Mouse (Mus musculus): Measurements from ENCODE around the gene Scfd1.

Scfd1 gene

GRCm38 (mm10) chr12:51377003-51377887 lies at the start of gene Scfd1:
TSS of gene Scfd1 (plus strand) at chr12:51377510.
- peak; percentile 94 to 96 for DNase-seq

DNA sequence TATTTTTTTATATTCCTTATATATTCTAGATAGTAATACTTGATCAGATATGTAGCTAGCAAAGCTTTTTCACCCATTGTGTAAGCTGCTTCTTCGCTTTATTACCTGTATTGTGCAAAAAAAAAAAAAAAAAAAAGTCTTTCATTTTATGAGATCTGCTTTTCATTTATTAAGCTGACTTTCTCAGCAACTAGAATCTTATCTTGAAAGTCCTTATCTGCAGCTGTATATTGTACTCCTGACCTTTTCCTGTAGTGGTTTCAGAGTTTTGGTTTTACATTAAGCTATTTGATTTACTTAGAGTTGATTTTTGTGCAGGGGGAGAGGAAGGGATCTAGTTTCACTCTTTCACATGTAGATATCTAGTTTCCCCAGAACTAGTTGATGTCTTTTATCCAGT lies 40.3 kb upstream of the Scfd1 start:
- no peak for DNase-seq

GRCm38 (mm10) chr12:51346121-51346520 lies 31.2 kb upstream of the Scfd1 start:
- DNase-seq, result peak; percentile 6 to 17

- peak; percentile 86 to 90 for DNase-seq
Measured at GRCm38 (mm10) chr12:51347988-51348697, 29.2 kb upstream of the Scfd1 start, which contains the start of gene G2e3. TSS of gene G2e3 (plus strand) at chr12:51348061.

GRCm38 (mm10) chr12:51348698-51348998 lies 28.7 kb upstream of the Scfd1 start:
- no peak for DNase-seq

DNA sequence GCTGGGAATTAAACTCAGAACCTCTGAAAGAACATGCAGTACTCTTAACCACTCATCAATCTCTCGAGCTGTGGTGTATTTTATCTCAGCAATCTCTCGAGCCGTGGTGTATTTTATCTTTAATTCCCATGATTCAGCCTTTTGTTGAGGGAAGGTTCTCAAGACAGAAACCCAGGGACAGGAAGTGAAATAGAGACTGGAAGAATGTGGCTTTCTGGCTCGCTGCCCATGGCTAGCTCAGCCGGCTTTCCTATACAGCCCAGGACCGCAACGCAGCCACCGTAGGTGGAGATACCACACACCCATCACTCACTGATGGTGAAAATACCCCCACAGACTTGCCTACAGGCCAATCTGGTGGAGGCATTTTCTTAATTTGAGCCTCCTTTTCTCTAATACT lies 22.0 kb upstream of the Scfd1 start:
- DNase-seq, result no peak

GRCm38 (mm10) chr12:51361294-51361693 lies 16.0 kb upstream of the Scfd1 start:
- DNase-seq, result no peak

DNA sequence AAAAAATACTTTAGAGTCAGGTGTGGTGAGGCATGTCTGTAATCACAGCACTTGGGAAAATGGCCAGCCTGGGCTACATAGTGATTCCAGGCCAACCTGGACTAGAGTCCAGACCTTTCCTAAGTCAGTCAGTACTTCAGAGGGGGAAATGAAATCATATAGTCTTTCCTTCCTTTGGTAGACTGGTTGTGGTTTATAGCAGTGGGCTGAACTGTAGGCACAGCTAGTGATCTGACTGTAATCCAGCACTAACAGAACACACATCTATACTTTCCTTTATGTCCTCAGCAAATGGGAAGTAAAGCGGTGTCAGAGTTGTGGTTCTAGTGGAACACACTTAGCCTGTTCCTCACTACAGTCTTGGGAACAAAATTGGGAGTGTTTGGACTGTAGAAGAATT lies 14.4 kb upstream of the Scfd1 start:
- DNase-seq, result no peak

GRCm38 (mm10) chr12:51368504-51368903 lies 8.8 kb upstream of the Scfd1 start:
- no peak for DNase-seq

DNA sequence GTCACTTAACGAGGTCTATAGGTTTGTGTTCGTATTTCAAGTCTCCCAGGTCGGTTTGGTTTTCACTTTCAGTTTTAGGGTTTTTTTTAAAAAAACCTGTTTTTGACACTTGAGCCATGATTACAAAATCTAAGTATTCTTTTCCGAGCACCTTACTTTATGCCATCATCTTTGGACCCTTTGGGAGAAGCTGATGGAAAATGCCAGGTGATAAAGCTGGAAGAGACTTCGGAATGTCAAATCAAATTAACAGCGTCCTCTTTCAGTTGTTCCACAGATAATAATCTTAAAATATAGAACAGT lies 529 bp downstream of the Scfd1 start:
- DNase-seq, result no peak

GRCm38 (mm10) chr12:51399871-51400270 lies 22.6 kb downstream of the Scfd1 start:
- no peak for DNase-seq

DNA sequence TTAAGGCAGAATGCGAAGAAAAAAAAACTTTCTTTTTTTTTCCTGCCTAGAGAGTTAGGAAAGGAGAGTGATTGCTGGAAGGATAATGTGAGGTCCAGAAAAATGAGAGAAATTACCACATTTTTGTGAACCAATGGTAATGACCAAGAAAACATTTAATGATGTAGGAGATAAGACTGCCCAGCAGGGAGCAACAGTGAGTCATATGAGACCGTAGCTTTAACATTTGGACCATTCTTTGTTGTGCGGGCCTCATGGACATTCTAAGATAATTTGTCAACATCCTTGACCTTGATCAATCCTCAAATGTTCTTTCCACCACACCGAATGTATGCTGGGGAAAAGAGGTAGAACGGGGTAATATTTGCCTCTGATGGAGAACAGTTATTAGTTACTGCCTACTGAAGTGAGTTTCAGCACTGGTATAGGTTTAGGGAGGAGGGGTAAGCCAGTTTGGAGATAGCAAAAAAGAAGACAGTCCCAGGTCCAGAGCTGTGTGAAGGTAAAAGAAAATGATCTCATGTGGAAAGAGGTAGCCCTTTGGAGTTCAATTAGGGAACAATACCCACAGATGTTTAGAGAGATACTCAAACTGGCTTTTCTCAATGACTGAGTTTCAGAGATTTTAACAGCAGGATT lies 24.9 kb downstream of the Scfd1 start:
- no peak for DNase-seq

DNA sequence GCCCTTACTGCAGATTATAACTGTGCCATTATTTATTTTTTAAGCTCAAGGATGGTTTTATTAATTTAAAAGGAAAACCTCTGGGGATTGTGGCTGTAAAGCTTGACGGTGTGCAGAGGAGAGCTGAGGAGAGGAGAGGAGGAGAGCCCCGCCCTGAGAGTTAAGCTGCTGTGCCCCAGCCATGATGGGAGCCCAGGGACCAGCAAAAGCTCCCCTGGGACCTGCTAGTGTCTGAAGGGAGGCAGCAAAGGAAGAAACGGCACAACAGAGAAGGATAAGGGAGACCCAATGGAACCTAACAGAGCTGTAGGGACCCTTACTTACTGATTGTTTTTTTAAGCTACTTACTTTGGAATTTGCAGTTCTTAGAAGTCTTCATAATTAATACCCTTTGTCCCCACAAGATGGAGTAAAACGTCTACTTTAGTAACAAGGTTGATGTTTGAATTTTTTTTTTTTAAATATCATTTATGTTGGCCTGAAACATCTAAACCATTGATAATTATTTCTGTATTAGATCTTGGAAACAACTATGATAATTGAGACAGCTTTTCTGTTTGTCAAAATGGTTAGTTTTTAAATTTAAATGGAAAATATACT lies 26.8 kb downstream of the Scfd1 start:
- DNase-seq, result no peak

DNA sequence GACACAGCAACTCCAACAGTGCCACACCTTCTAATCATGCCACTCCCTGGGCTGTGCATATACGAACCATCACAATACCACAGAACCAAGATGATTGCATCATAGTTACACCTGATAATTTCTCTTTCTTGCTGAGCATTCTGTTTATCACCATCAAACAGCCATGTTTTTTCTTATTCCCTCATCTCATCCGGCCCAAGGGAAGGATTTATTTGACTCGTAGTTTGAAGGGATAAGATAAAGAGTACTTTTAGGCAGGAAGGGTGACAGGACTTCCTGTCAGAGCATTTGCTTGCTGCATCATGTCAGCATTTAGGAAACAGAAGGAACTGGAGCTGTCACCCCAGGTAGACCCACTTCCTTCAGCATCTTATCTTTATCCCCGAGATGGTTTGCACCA lies 34.1 kb downstream of the Scfd1 start:
- no peak for DNase-seq

DNA sequence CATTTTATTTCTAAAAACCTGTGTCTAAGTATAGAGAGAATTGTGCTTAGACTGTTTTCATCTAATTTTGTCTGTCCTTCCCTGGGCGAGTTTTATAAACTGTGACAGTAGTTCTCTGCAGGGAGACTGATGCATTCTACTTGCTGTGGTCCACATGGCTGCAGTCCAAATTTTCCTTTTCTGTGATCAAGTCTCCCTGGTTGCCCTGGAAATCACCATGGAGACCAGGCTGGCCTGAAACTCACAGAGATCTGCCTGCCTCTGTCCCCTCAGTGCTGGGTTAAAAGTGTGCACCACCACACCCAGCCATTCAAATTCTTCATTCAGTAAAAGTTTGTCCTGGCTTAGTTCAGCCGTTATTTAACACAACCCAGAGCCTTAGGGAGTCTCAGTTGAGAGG lies 60.2 kb downstream of the Scfd1 start:
- no peak for DNase-seq

DNA sequence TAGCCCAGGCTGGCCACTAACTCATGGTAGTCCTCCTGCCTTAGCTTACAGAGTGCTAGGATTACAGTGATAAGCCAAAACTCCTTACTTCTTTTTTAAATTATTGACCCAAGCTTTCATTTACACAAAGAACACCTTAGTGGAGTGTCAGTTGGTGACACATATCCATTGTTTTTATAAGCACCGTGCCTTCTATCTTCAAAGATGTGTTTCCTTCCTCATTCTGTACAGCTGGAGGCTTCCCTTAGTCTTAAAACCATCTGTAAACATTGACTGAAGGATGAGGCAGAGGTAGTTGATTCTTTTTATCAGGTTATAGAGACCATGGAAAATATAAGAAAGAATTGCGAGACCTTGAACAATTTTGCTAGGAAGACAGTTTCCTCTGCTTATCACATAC lies 61.0 kb downstream of the Scfd1 start:
- no peak for DNase-seq

DNA sequence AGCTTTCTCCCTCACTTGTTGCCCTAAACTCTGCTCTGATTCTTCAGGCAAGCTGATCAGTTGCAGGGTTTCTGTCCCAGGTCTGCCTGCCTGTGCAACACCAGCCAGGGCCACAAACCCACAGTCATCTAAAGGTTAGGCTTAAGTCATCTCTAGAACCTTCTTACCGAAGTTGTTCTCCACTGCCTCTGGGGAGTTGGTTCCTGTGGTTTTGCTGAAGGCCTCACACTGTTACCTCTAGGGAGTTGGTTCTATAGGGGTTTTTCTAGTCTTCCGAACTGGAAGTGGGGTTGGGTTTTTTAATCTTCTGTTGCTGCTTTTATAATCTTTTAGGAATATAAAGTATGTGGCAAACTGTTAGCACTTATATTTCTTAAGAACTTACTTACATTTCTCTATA lies 72.0 kb downstream of the Scfd1 start:
- DNase-seq, result no peak

DNA sequence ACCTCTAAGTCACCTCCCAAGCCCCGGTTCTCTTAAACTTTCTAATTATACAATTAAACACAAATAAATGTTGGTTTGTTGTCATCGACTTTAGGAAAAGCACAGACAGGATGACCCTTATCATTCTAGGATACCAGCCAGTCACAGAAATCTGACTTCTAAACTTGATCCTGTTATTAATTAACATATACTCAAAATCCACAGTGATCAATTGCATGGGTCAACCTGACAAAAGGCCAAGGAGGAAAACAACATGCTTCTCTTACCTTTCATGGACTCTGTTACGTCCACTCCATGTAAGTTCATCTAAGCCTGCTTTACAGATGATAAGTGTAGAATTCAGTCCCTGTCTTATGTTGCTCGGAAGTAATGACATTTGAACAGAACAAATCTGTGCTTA lies 93.6 kb downstream of the Scfd1 start:
- DNase-seq, result no peak

DNA sequence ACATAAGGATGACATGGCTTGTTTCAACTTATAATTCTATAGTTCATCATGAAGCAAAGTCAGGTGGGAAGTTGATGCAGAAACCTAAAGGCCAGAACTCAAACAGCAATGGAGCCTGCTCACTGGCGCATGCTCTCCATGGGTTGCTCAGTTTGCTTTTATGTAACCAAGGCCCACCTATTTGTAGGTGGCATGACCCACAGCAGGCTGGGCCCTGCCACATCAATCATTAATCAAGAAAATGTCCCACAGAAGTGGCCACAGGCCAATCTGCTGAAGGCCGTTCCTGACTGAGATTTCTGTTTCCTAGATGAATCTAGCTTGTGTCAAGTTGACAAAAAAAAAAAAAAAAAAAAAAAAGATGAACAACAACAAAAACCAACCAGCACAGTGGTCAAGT lies 103.9 kb downstream of the Scfd1 start:
- no peak for DNase-seq

- DNase-seq, result no peak
Measured at GRCm38 (mm10) chr12:51492040-51492439, 114.7 kb downstream of the Scfd1 start.

GRCm38 (mm10) chr12:51493476-51493875 lies 116.2 kb downstream of the Scfd1 start:
- no peak for DNase-seq

DNA sequence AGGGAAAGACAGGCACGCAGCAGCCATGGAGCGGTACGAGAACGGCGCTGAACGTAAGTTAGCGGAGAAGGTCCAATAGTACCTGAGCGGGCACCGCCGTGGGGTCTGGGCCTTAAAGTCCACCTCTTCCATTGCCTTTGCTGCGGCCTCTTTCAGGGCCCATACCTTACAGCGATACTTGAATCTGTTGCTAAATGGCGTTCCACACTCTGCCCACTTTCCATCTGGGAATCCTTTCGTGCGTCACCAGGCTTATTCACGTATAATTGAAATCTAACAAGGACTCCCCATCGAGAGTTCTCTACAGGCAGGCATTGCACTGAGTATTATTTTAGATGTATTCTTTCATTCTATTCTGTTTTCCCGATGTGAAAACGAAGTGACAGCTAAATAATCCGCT lies 117.3 kb downstream of the Scfd1 start:
- DNase-seq, result no peak

Data from cerebellum, adult 18-20 months (tissue).